Mouse (Mus musculus): ENCODE results near the gene Cyp24a1.
A peak's percentile ranks its signal among the peaks of the same experiment; 100 is the strongest.

Gene Cyp24a1

GRCm38 (mm10) chr2:170497091-170497566 lies at the start of gene Cyp24a1:
Cyp24a1 (minus strand) TSS chr2:170497145.
- peak; percentile 60 for DNase-seq (ENCODE audit: low spot score)

- DNase-seq (ENCODE audit: low spot score) = no peak
Observed at GRCm38 (mm10) chr2:170545745-170546144, 48.8 kb upstream of the Cyp24a1 start.

DNA sequence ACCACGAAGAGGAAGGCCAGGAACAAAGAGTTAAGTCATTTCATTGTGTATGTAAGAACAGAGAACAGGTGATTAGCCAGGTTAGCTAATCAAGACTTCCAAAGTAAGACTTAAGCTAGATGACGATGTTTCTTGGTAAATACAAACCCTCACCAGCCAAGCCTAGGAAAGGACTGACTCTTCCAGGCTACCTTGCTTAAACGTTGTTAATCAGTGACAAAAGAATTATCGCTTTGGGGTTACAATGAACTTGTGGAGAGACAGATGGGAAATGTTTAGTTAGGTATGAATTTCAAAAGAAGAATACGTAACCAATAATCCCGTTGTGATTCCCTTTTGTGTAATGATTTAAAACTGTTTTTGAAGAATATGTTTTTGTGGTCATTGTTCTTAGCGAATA lies 48.0 kb upstream of the Cyp24a1 start:
- DNase-seq (ENCODE audit: low spot score) = no peak

DNA sequence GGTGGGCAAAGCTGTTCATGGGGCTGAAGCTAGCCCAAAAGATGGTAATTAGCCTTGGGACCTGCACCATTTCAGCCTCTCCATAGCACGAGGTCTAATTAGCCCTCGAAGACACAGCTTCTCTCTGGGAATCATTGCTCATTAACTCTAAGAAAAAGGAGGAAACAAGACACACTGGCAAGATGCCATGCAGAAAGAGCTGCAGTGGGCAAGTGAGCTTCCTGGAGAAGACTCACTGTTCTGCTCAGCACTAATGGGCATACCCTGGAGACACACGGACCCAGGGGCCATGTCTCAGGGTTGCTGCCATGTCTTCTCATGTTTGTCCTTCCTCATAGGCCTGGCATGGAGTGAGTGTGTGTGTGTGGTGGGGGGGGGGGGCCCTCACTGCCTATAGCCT lies 47.2 kb upstream of the Cyp24a1 start:
- no peak for DNase-seq (ENCODE audit: low spot score)

- no peak for DNase-seq (ENCODE audit: low spot score)
Observed at GRCm38 (mm10) chr2:170543625-170544024, 46.7 kb upstream of the Cyp24a1 start.

DNA sequence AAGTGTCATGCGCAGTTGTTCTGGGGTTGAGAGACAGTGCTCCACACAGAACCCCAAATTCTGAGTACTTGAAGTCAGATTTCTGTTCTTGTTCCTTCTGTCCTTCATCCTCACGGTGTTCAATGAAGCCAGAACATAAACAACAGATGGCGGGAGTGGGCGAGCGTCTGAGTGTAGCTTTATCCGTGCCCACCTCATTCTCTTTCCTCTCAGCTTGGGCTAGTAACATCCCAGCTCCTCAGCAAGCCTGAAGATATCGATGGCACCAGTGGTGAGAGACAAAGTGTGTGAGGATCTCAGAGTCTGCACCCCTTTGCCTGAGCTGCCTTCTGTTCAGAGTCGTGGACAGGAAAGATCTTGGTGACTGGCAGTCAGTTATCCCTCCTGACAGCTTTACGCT lies 42.3 kb upstream of the Cyp24a1 start:
- no peak for DNase-seq (ENCODE audit: low spot score)

DNA sequence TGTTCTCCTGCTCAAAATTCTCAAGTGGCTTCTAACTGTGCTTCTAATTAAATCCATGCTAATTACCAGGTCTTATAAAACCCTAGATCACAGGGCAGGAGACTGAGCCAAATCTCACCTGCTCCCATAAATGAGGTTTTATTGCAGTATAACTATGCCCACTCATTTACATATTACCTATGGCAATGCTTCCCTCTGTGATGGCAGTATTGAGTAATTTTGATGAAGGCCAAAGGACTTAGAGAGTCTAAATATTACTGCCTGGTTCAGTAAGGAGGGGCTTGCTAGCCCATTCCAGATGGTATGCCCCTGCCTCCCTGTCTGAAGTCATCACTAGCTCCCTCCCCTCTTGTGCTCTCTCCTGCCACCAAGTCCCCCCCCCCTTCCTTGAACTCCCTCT lies 38.9 kb upstream of the Cyp24a1 start:
- no peak for DNase-seq (ENCODE audit: low spot score)

DNA sequence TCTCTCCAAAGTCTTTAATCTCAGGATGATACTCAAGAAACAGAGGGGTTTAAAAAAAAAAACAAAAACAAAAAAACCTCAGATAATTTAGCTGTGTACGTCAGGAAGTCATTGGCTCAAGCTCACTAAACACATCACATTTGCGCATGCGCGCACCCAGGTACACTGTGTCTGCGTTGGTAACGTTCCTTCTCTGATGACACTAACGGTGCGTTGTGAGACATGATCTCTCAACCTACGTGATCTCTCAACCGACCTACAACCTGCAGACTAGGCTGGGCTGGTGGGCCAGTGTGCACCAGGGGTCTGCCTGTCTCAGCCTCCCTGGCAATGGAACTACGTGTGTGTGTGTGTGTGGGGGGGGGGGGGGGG lies 37.8 kb upstream of the Cyp24a1 start:
- DNase-seq (ENCODE audit: low spot score) = no peak

DNA sequence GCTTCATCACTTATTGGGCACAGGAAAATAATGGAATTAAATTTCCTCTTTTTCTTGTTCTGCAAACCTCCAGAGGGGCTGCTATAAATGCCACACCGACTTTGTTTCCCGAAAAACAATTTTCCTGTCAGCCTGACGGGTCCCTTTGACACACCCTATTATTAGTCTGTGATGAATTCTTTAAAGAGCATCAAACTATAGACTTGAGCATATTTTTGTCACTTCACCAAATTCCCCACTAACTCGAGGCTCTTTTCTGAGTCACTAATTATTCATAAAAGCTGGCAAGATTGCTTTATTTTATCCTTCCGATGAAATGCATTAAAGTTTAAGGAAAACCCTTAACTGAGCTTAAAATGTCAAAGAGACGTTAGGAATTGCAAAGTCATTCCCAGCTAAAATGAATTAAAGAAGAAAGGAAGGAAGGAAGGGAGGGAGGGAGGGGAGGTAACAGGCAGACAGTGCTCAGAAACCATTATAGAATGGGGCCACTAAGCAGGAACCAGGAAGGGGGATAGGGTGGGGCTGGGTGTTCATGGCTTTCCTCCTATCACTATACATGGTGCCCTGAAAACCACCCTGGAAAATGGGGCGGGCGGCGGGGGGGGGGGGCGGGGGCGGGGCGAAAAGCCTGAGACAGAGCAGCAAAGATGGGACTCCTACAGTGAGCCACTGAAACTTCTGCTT lies 37.3 kb upstream of the Cyp24a1 start:
- DNase-seq (ENCODE audit: low spot score) = no peak

DNA sequence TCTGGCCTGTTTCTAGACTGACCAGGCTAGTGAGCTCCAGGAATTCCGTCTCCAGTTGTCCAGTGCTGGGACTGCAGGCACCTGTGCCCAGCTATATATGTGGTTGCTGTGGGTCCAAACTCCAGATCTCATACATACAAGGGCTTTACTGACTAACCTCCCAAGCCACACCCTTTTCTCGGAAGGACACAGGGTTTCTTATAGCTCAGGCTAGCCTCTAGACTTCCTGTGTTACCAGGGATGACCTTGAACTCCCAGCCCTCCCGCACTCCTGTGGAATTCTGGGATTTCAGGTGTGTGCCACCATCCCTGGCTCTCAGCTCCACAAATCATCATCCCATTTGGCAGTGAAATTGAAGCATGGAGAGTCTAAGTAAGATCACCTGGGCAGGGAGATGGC lies 33.3 kb upstream of the Cyp24a1 start:
- no peak for DNase-seq (ENCODE audit: low spot score)

- no peak for DNase-seq (ENCODE audit: low spot score)
Observed at GRCm38 (mm10) chr2:170529766-170530165, 32.8 kb upstream of the Cyp24a1 start.

DNA sequence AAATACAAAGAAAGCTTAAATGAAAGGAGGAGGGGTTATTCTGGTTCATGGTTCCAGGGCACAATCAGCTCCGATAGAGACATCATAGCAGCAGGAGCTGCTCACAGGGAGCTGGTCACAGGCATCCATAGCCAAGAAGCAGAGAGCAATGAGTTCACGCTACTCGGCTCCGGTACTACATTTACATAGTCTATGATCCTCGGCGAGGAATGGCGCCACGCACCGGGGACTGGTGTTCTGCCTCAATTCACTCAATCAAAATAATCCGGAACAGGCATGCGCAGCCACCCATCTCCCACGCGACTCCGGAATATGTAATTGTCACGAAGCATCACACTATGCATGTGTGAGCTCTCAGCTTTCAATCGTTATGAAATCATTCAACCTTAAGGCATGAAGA lies 31.1 kb upstream of the Cyp24a1 start:
- no peak for DNase-seq (ENCODE audit: low spot score)

DNA sequence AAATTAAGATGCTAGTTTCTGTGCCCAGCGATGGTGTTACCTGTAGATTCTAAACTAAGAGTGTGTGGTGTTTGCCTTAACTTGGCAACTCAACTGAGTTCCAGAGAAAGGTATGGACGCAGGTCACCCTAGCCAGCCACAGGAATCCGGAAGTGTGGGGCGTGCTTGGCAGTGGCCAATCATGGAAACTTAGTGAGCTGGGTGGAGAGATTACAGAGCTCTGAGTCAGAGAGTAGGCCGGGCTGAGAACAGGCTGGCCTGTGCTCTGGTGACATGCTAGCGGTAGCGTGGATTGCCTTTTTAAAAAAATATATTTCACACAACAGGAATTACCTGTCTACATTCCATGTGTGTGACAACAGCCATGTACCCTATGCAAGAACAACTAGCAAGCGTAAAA lies 29.6 kb upstream of the Cyp24a1 start:
- no peak for DNase-seq (ENCODE audit: low spot score)

- peak; percentile 85 for DNase-seq (ENCODE audit: low spot score)
Observed at GRCm38 (mm10) chr2:170520321-170520971, 23.5 kb upstream of the Cyp24a1 start.

DNA sequence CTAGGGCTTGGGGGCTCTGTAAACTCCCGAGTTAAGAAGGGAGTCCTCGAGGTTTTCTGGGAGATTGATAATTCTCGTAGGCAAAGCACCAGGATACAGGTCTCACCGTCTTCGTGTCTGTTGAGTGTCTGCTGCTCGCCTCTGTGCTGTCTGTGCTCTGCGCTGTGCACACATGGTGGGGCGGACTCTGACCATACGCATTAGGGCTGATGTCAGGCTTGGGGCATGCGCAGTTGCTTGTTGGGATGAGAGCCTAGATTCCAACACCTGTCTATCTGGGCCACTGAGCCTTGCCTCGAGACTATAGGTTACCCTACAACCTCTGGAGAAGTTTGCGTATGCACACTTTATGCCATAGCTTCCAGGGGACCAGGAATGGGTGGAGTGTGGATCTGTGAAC lies 16.8 kb upstream of the Cyp24a1 start:
- no peak for DNase-seq (ENCODE audit: low spot score)

DNA sequence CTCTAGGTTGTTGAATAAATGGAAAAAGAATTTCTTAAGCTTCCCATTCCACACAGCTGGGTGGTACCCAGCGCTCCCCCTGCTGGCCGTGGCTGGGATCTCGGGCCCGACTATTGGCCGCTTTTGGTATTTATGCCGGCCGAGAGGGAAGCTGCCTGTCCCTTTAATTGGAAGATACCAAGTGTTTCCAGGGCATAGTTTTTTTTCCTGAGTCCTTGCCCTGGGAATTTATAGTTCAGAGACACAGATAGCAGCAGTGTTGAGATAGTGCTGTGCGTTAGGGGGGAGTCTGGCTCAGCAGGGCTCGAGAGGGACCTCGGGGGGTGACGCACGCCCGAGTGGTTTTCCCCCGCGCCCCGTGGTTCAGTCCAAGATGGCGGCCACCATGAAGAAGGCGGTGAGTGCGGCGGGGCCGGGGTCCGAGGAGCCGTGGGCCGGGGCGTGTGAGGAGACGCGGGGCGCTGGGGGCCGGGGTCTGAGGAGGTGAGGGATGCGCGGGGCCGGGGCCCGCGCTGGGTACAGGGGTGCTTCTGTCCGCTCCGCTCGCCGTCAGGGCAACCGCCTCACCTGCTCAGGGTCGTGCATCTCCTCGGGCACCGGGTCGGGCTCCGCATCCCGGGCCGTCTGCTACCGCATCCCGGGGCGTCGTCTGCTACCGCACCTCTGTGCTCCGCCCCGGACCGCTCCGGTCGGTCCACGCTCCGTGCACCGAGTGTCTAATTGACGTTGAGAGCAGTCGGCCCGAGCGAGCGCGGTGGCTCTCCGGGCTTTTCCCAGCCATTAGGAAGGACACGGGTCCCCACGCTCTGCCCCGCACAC lies 14.3 kb upstream of the Cyp24a1 start:
- peak; percentile 96 for DNase-seq (ENCODE audit: low spot score)

- DNase-seq (ENCODE audit: low spot score) = peak; percentile 98
Observed at GRCm38 (mm10) chr2:170508821-170509220, 11.9 kb upstream of the Cyp24a1 start.

GRCm38 (mm10) chr2:170507734-170508133 lies 10.8 kb upstream of the Cyp24a1 start:
- peak; percentile 94 for DNase-seq (ENCODE audit: low spot score)

- DNase-seq (ENCODE audit: low spot score) = no peak
Observed at GRCm38 (mm10) chr2:170503983-170504382, 7.0 kb upstream of the Cyp24a1 start.

GRCm38 (mm10) chr2:170503343-170503742 lies 6.4 kb upstream of the Cyp24a1 start:
- DNase-seq (ENCODE audit: low spot score) = no peak

DNA sequence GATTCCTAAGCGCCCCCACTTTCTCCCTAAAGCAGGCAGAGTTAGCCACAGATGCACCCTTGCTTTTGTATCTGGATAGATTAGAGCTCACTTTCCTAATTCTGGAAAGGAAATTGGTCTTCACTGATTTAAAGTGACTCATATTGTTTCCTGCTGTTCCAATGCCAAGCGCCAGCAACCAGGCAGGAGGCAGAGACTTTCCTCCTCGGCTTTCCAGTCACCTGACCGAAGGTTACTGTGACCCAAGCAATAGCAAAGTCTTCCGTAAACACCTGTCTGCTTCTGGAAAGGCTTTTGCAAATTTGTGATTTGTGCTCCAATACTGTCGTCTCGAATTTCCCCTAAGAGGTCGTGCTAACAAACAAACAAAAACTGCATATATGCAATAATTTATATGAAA lies 1.1 kb upstream of the Cyp24a1 start:
- no peak for DNase-seq (ENCODE audit: low spot score)

GRCm38 (mm10) chr2:170496154-170496930 lies 603 bp downstream of the Cyp24a1 start, which contains the start of gene Pfdn4:
Pfdn4 (plus strand) TSS chr2:170496428.
- DNase-seq (ENCODE audit: low spot score) = peak; percentile 51
